Mouse (Mus musculus) embryonic facial prominence, embryonic 11.5 days (tissue): ENCODE data around the gene Ndufs7. TPM values are rescaled to one million over a fixed set of nuclear protein-coding genes. Genes with fewer than 3 reads are reported as not detected.

Experiments
- ATAC-seq: fragments of 200-750 bp; cut with Nextera tagmentation; replicated peaks from 2 replicates; pipeline ENCODE4 v1.8.0; 2017; ENCODE audit warnings: low read depth; ENCODE audit not compliant: insufficient number of reproducible peaks, low FRiP score, low TSS enrichment
- DNase-seq: peaks from one replicate; pipeline ENCODE4 v3.0.0-alpha.2; 2015; ENCODE audit warnings: low spot score
- H3K27ac ChIP-seq: fragments of 300-500 bp; sonication (generic); replicated peaks from 2 replicates; pipeline ENCODE4 v1.5.1; 2014; ENCODE audit warnings: mild to moderate bottlenecking, low read depth, low read length, control low read depth
- H3K27me3 ChIP-seq: fragments of 300-500 bp; sonication (generic); 2 replicates; pipeline ENCODE4 v1.6.1; 2014; ENCODE audit warnings: mild to moderate bottlenecking, low read length, moderate library complexity, mixed read lengths; ENCODE audit not compliant: control insufficient read depth, insufficient read depth
- H3K36me3 ChIP-seq: fragments of 300-500 bp; sonication (generic); replicated peaks from 2 replicates; pipeline ENCODE4 v1.6.1; 2014; ENCODE audit warnings: low read depth, mild to moderate bottlenecking, low read length, moderate library complexity, mixed read lengths; ENCODE audit not compliant: control insufficient read depth, insufficient read depth
- H3K4me1 ChIP-seq: fragments of 300-500 bp; sonication (generic); 2 replicates; pipeline ENCODE4 v1.6.1; 2014; ENCODE audit warnings: low read length, mixed read lengths; ENCODE audit not compliant: control insufficient read depth, insufficient read depth
- H3K4me2 ChIP-seq: fragments of 300-500 bp; sonication (generic); 2 replicates; pipeline ENCODE4 v1.6.1; 2014; ENCODE audit warnings: low read depth, mild to moderate bottlenecking, control low read depth, low read length, moderate library complexity
- H3K4me3 ChIP-seq: fragments of 300-500 bp; sonication (generic); 2 replicates; pipeline ENCODE4 v1.5.1; 2014; ENCODE audit warnings: low read depth, low read length, control low read depth
- H3K9ac ChIP-seq: fragments of 300-500 bp; sonication (generic); replicated peaks from 2 replicates; pipeline ENCODE4 v1.6.1; 2014; ENCODE audit warnings: mild to moderate bottlenecking, control low read depth, low read length
- H3K9me3 ChIP-seq: fragments of 300-500 bp; sonication (generic); replicated peaks from 2 replicates; pipeline ENCODE4 v1.6.1; 2016; ENCODE audit warnings: mild to moderate bottlenecking, low read length, inconsistent platforms, mixed read lengths; ENCODE audit not compliant: control insufficient read depth
- WGBS: fragments of 180-500 bp; shearing (Covaris S2); extraction: QIAGEN DNeasy Blood & Tissue Kit; methylation state at CpG from one replicate; pipeline ENCODE4 v1.1.7; 2014; 5-methylcytosine and 5-hydroxymethylcytosine counted together
- polyA plus RNA-seq: library from polyadenylated mRNA; unstranded; fragments of >200 nt; fragmentation: Nextera tagmentation; extraction: Ambion mirVana; gene quantifications from 2 replicates; pipeline ENCODE4 v1.2.1, GENCODE M21; 2014

Ndufs7 gene
- polyA plus RNA-seq, 1 experiment from 2014 or later, result 221 TPM

DNA sequence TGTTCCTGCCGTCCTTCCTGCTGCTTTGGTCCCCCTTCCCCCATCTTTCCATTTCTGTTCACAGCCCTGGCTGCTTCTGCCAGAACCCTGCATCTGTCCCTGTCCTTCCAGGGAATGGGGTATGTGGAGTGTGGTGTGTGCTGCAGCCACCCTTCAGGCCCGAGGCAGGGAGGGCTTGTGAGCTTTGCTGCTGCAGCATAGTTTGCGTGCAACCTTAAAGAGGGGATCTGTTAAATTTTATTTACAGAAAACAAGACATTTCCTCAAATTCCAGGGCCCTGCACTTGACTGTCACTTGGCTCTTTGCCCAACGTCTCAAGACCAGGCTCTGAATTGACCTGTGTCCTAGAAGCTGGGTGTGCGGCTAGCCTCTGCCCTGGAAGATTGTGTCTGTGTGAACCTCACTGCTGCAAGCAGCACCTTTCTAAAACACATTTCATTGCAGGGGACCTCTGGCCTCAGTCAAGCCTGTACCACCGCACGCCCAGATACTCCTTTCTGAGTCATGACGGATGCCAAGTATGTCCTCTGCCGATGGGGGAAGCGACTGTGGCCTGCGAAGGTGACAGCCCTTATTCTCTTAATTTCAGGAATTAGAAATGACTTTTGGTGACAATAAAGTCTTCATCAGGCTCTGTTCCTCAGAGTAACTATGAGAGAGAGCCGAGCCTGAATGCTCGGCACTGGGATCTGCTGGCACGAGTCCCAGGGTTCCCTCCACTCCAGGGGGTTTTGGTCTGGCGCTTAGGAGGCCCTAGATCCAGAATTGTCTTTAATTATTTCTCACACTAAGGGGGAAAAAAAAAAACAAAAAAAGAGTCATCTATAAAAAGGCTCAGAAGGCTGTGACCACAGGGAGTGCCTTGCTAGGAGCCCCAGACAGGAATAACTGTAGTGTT, 20.8 kb upstream of the Ndufs7 start:
- H3K4me1 ChIP-seq, result peaks cover 9% of the 10 kb centered on the region
- H3K4me3 ChIP-seq, result peak overlapping the region; percentile 86
- no peaks in the 10 kb centered on the region; the same call in 1 of the 2 replicates for H3K27me3 ChIP-seq
- peak overlapping the region; percentile 97 for H3K9ac ChIP-seq
- H3K36me3 ChIP-seq, result no peaks in the 10 kb centered on the region; the same call in 1 of the 2 replicates
- DNase-seq, result peak; percentile 3
- H3K27ac ChIP-seq, result 0 out of 2 replicates have a peak overlapping the region, but pooled peaks have one; percentile 43
- ATAC-seq, result no peak
- 65% methylated on average over 15 of the region's 15 CpGs for whole genome bisulfite sequencing
- H3K9me3 ChIP-seq, result no peaks in the 10 kb centered on the region
- H3K4me2 ChIP-seq, result peak overlapping the region; percentile 75

DNA sequence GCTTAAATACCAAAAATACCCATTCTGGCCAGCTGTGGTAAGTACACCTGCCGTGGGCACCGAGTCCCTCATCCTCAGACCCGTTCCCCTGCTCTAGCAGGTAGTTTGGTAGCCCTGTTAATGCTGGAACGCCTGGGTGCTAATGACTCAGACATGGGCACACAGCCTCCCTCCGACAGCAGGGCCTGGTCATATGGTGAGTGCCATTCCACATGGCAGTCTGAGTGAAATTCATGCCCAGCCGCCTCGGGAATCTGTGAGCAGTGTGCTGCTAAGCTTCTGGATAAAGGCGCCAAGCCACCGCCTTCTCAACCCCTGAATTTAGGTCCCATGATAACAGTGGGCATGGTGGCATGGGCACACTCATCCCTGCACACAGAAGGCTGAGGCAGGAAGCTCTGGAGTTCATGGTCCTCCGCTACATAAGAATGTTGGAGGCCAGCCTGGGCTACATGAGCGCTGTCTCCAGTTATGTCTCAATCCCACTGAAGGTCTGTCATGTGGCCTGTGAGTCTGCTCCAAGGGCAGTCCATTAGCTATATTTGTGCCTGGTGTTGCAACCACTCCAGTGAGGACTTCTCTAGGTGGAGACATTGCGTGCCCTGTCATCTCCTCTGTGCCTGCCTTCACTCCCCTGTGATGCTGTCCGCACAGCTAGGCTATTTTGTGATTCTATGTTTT, 12.6 kb upstream of the Ndufs7 start:
- no peaks in the 10 kb centered on the region for H3K4me1 ChIP-seq
- WGBS, result 93% methylated on average over 13 of the region's 13 CpGs
- H3K36me3 ChIP-seq, result peaks cover 38% of the 10 kb centered on the region
- no peak overlapping the region for H3K9ac ChIP-seq
- no peak overlapping the region for H3K4me3 ChIP-seq
- no peak for ATAC-seq
- no peaks in the 10 kb centered on the region for H3K27me3 ChIP-seq
- no peak overlapping the region for H3K27ac ChIP-seq
- H3K9me3 ChIP-seq, result no peaks in the 10 kb centered on the region
- no peak overlapping the region for H3K4me2 ChIP-seq
- no peak for DNase-seq

DNA sequence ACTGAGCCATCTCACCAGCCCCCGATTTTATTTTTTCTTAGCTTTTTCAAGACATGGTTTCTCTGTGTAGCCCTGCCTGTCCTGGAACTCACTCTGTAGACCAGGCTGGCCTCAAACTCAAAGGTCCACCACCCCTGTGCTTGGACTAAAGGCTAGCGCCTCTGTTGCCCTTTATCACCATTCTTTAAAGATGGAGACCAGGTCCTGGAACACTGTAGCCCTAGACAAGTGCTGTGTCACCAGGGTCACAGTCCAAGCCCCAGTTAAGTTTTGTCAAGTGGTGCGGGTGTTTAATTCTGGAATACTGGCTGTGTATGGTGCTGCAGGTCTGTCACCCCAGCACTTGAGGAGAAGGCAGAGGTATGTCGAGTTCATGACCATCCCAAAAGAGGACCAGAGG, 11.9 kb upstream of the Ndufs7 start:
- DNase-seq (no peak), ATAC-seq (no peak)
- Histone ChIP-seq H3K4me1 (no peaks in the 10 kb centered on the region), H3K9ac (no peak overlapping the region), H3K9me3 (no peaks in the 10 kb centered on the region), H3K27me3 (no peaks in the 10 kb centered on the region), H3K27ac (no peak overlapping the region), H3K36me3 (peaks cover 41% of the 10 kb centered on the region), H3K4me2 (no peak overlapping the region), H3K4me3 (no peak overlapping the region)
- WGBS, result 90% methylated on average over 4 of the region's 4 CpGs

DNA sequence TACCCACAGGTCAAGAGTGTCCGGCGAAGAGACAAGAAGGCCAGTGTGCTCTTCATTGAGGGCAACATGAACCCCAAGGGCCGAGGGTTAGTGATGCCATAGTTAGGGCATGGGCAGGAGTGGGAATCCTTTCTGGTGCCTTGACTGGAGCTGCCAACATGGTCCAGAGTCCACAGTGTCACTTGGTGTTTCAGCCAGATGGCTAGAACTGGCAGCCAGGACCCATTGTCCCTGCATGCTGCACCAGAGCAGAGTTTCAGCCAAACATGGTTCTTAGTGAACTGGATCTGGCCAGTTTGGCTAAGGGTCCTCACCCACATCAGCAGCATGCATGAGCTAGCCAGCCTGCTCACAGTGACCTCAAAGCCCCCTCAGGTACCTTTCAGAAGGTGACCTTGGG, 10.6 kb upstream of the Ndufs7 start:
- Histone ChIP-seq H3K27me3 (no peaks in the 10 kb centered on the region), H3K9me3 (no peaks in the 10 kb centered on the region), H3K4me2 (no peak overlapping the region), H3K9ac (no peak overlapping the region), H3K36me3 (peaks cover 47% of the 10 kb centered on the region), H3K4me3 (no peak overlapping the region), H3K4me1 (no peaks in the 10 kb centered on the region), H3K27ac (no peak overlapping the region)
- 94% methylated on average over 3 of the region's 3 CpGs for WGBS
- DNase-seq, result no peak
- ATAC-seq, result no peak

DNA sequence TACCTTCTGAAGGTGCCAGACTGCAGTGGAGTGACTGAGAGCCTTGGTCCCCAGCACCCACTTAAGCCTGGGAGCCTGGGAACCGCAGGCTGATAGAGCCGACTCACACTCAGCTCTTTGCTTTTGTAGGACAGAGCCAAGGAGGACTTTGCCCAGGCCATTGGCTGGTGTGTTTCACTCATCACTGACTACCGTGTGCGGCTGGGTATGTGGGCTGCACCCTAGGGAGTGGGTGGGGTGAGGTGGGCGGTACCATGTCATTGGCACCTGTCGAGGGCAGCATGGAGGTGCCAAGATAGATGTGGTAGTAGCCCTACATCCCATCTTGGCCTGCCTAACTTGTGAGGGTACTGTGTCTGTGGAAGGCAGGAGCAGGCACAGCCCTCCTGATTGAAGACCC, 9.1 kb upstream of the Ndufs7 start:
- Histone ChIP-seq H3K27ac (no peak overlapping the region), H3K27me3 (no peaks in the 10 kb centered on the region), H3K36me3 (peaks cover 41% of the 10 kb centered on the region), H3K4me2 (no peak overlapping the region), H3K9me3 (no peaks in the 10 kb centered on the region), H3K4me1 (no peaks in the 10 kb centered on the region), H3K9ac (no peak overlapping the region), H3K4me3 (no peak overlapping the region)
- no peak for ATAC-seq
- no peak for DNase-seq
- WGBS, result 89% methylated on average over 6 of the region's 6 CpGs

DNA sequence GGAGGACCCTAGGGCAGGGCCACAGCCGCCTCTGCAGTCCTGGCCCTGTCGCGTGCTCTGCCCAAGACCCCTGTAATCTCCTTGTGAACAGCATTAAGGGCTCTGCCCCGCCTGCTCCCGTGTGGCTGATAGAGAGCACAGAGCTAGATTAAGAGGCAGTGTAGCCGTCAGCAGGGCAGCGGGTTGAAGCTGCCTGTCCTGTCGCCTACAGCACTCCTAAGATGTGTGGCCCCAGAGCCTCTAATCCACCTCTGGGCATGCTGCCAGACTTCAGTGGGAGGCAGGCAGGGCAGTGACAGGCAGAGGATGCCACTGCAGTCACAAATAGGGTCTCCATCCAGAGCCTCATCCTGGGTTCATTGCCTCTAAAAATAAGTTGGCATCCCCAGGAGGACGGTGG, 6.8 kb upstream of the Ndufs7 start:
- Histone ChIP-seq H3K9me3 (no peaks in the 10 kb centered on the region), H3K27me3 (no peaks in the 10 kb centered on the region), H3K9ac (no peak overlapping the region), H3K4me1 (no peaks in the 10 kb centered on the region), H3K27ac (no peak overlapping the region), H3K36me3 (peaks cover 37% of the 10 kb centered on the region), H3K4me3 (no peak overlapping the region), H3K4me2 (no peak overlapping the region)
- 89% methylated on average over 9 of the region's 9 CpGs for WGBS
- DNase-seq, result no peak
- no peak for ATAC-seq

DNA sequence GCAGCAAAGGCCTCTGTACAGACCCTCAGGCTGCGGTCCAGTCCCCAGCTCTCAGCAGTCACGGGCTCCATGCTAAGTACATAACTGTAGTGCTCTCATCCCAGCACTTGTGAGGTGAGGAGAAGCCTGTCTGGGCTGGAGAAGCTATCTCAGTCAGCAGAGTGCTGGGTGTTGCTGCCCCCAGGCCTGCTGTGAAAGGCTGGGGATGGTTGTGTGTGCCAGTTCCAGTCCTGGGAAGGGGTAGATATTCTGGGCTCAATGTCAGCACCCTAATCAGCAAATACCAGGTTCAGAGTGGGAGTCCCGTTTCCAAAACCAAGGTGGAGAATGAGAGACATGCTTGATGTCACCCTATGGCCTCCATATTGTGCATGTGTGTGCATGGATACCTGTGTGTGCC, 6.3 kb upstream of the Ndufs7 start:
- peaks cover 35% of the 10 kb centered on the region for H3K36me3 ChIP-seq

More for the DNA sequence above, 6.3 kb upstream of the Ndufs7 start:
- H3K4me1 ChIP-seq, result no peaks in the 10 kb centered on the region
- no peak overlapping the region for H3K27ac ChIP-seq
- no peaks in the 10 kb centered on the region for H3K9me3 ChIP-seq
- H3K27me3 ChIP-seq, result no peaks in the 10 kb centered on the region
- no peak overlapping the region for H3K4me3 ChIP-seq
- no peak overlapping the region for H3K9ac ChIP-seq
- no peak for ATAC-seq
- WGBS, result 91% methylated on average over 3 of the region's 3 CpGs
- no peak for DNase-seq
- no peak overlapping the region for H3K4me2 ChIP-seq
